Mouse (Mus musculus): Measurements from ENCODE around the gene Arhgef3. TPM values are rescaled to one million over a fixed set of nuclear protein-coding genes. Genes with fewer than 3 reads are reported as not detected.

The Arhgef3 gene
- polyA plus RNA-seq, 1 experiment from 2014 or later = 37.3 TPM

DNA sequence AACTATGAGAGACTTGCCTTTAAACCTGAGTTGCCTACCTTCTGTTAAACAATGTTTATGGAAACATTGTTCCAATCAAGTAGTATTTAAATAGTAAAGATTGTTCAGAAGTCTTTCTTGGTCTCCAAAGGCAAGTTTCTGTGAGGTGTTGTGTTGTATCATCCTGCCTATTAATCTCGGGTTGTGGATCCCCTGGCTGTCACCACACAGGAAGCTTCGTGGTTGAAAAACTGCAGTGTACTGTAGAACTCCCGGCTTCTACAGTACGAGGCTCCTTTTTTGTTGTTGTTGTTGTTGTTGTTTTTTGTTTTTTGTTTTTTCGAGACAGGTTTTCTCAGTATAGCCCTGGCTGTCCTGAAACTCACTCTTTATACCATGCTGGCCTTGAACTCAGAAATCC is 29.2 kb upstream of the Arhgef3 start:
- Histone ChIP-seq H3K9ac (replicated peaks; ENCODE audit: low read depth) (no peak overlapping the region), H3K27ac (ENCODE audit: low read length) (no peak overlapping the region), H3K4me3 (ENCODE audit: low read depth, low read length) (no peak overlapping the region), H3K9me3 (ENCODE audit: low read length) (no peaks in the 10 kb centered on the region), H3K36me3 (ENCODE audit: insufficient read depth, low read length) (no peaks in the 10 kb centered on the region), H3K27me3 (replicated peaks; ENCODE audit: insufficient read depth, low read length) (no peaks in the 10 kb centered on the region), H3K4me2 (replicated peaks; ENCODE audit: low read depth, low read length) (no peak overlapping the region), H3K4me1 (ENCODE audit: insufficient read depth, low read depth, low read length) (no peaks in the 10 kb centered on the region)
- TF ChIP-seq CTCF (IDR thresholded peaks at IDR 0.05) (no peak), EP300 (IDR thresholded peaks at IDR 0.05) (no peak)
- whole genome bisulfite sequencing = 72% methylated on average over 5 of the region's 5 CpGs
- ATAC-seq = no peak
- no peak for DNase-seq (ENCODE audit: low spot score)

DNA sequence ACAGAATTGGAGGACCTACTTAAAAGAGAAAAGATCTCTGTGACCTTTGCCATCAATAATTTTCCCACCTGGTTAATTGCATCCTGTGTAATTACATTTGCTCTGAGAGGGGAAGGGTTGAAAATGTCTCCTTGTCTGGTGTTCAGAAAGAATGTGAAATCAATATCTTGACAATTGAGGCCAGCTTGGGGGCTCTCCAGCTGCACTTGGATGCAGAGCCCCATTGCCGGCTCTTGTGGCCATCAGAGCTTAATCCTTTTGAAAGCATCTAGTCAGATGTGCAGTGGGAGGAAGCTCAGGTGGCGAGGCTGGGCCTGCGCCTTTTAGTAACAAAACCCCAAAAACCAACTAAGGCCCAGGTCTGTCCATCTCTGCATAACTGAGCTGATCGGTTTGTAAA is 28.7 kb upstream of the Arhgef3 start:
- H3K9ac ChIP-seq (replicated peaks; ENCODE audit: low read depth) = no peak overlapping the region
- H3K4me2 ChIP-seq (replicated peaks; ENCODE audit: low read depth, low read length) = no peak overlapping the region
- no peaks in the 10 kb centered on the region for H3K9me3 ChIP-seq (ENCODE audit: low read length)
- H3K36me3 ChIP-seq (ENCODE audit: insufficient read depth, low read length) = no peaks in the 10 kb centered on the region
- no peaks in the 10 kb centered on the region for H3K27me3 ChIP-seq (replicated peaks; ENCODE audit: insufficient read depth, low read length)
- H3K4me1 ChIP-seq (ENCODE audit: insufficient read depth, low read depth, low read length) = no peaks in the 10 kb centered on the region
- no peak overlapping the region for H3K4me3 ChIP-seq (ENCODE audit: low read depth, low read length)
- TF ChIP-seq CTCF (IDR thresholded peaks at IDR 0.05) = no peak
- no peak for TF ChIP-seq EP300 (IDR thresholded peaks at IDR 0.05)
- H3K27ac ChIP-seq (ENCODE audit: low read length) = no peak overlapping the region
- no peak for ATAC-seq
- DNase-seq (ENCODE audit: low spot score) = no peak
- WGBS = 82% methylated on average over 4 of the region's 4 CpGs

DNA sequence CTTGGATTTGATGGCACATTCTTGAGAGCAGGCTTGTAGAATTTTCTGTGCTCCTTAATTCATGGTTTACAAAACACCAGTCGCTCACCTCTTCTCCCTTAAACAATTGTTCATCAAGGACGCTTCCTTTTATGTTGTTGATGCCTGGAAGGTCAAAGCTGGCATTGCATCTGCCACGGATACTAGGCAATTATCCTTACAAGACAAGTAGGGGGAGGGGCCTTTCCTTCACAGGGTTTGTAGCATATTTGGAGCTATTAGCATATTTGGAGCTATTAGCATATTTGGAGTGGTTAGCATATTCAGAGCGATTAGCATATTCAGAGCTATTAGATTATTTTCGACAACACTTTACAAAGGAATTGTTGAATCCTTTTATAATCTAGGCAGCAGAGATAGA is 20.5 kb upstream of the Arhgef3 start:
- 71% methylated on average over 5 of the region's 5 CpGs for WGBS
- DNase-seq (ENCODE audit: low spot score) = no peak

GRCm38 (mm10) chr14:27096133-27096532 is 18.6 kb upstream of the Arhgef3 start:
- Histone ChIP-seq H3K36me3 (ENCODE audit: insufficient read depth, low read length) (no peaks in the 10 kb centered on the region), H3K4me2 (replicated peaks; ENCODE audit: low read depth, low read length) (no peak overlapping the region), H3K9ac (replicated peaks; ENCODE audit: low read depth) (no peak overlapping the region), H3K9me3 (ENCODE audit: low read length) (no peaks in the 10 kb centered on the region), H3K4me3 (ENCODE audit: low read depth, low read length) (no peak overlapping the region), H3K4me1 (ENCODE audit: insufficient read depth, low read depth, low read length) (no peaks in the 10 kb centered on the region), H3K27me3 (replicated peaks; ENCODE audit: insufficient read depth, low read length) (no peaks in the 10 kb centered on the region), H3K27ac (ENCODE audit: low read length) (no peak overlapping the region)
- WGBS = 70% methylated on average over 9 of the region's 9 CpGs
- ATAC-seq (peak; percentile 23; the same call in 1 of the 2 replicates), DNase-seq (ENCODE audit: low spot score) (no peak)
- no peak for TF ChIP-seq CTCF (IDR thresholded peaks at IDR 0.05)
- no peak for TF ChIP-seq EP300 (IDR thresholded peaks at IDR 0.05)

More for the DNA sequence above, 20.5 kb upstream of the Arhgef3 start:
- H3K27ac ChIP-seq (ENCODE audit: low read length) = no peak overlapping the region
- TF ChIP-seq EP300 (IDR thresholded peaks at IDR 0.05) = no peak
- TF ChIP-seq CTCF (IDR thresholded peaks at IDR 0.05) = no peak
- no peaks in the 10 kb centered on the region for H3K27me3 ChIP-seq (replicated peaks; ENCODE audit: insufficient read depth, low read length)
- ATAC-seq = no peak
- H3K4me1 ChIP-seq (ENCODE audit: insufficient read depth, low read depth, low read length) = no peaks in the 10 kb centered on the region
- no peak overlapping the region for H3K4me3 ChIP-seq (ENCODE audit: low read depth, low read length)
- no peaks in the 10 kb centered on the region for H3K36me3 ChIP-seq (ENCODE audit: insufficient read depth, low read length)
- no peak overlapping the region for H3K4me2 ChIP-seq (replicated peaks; ENCODE audit: low read depth, low read length)
- H3K9me3 ChIP-seq (ENCODE audit: low read length) = no peaks in the 10 kb centered on the region
- no peak overlapping the region for H3K9ac ChIP-seq (replicated peaks; ENCODE audit: low read depth)

DNA sequence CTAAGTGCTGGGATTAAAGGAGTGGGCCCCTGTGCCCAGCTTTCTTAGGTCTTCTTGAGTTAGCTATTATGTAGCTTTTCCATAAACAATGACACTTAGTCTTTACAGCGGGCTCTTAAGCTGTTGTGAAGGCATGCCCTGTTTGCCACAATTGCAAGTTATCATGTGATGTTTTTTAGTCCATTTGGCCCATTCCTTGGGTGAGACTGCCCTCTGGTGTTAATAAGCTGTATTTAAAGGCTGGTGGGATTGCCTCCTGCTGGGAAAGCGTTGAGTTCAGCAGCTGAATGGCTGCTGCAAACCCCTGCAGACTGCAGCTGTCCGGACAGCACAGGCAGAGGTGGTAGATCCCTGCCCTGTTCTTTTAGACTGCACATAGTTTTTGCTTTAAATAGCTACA is 17.9 kb upstream of the Arhgef3 start:
- H3K4me3 ChIP-seq (ENCODE audit: low read depth, low read length) = no peak overlapping the region
- H3K4me2 ChIP-seq (replicated peaks; ENCODE audit: low read depth, low read length) = no peak overlapping the region
- H3K27ac ChIP-seq (ENCODE audit: low read length) = no peak overlapping the region
- no peaks in the 10 kb centered on the region for H3K27me3 ChIP-seq (replicated peaks; ENCODE audit: insufficient read depth, low read length)
- no peaks in the 10 kb centered on the region for H3K36me3 ChIP-seq (ENCODE audit: insufficient read depth, low read length)
- DNase-seq (ENCODE audit: low spot score) (peak; percentile 85), ATAC-seq (peak; percentile 78)
- H3K4me1 ChIP-seq (ENCODE audit: insufficient read depth, low read depth, low read length) = no peaks in the 10 kb centered on the region
- 22% methylated on average over 3 of the region's 3 CpGs for WGBS
- no peaks in the 10 kb centered on the region for H3K9me3 ChIP-seq (ENCODE audit: low read length)
- H3K9ac ChIP-seq (replicated peaks; ENCODE audit: low read depth) = no peak overlapping the region
- peak; percentile 94 for TF ChIP-seq CTCF (IDR thresholded peaks at IDR 0.05)
- TF ChIP-seq EP300 (IDR thresholded peaks at IDR 0.05) = no peak

- Histone ChIP-seq H3K9ac (replicated peaks; ENCODE audit: low read depth) (no peak overlapping the region), H3K36me3 (ENCODE audit: insufficient read depth, low read length) (no peaks in the 10 kb centered on the region), H3K4me3 (ENCODE audit: low read depth, low read length) (no peak overlapping the region), H3K4me1 (ENCODE audit: insufficient read depth, low read depth, low read length) (no peaks in the 10 kb centered on the region), H3K27ac (ENCODE audit: low read length) (no peak overlapping the region), H3K27me3 (replicated peaks; ENCODE audit: insufficient read depth, low read length) (no peaks in the 10 kb centered on the region), H3K4me2 (replicated peaks; ENCODE audit: low read depth, low read length) (no peak overlapping the region), H3K9me3 (ENCODE audit: low read length) (no peaks in the 10 kb centered on the region)
- WGBS = 48% methylated on average over 7 of the region's 7 CpGs
- TF ChIP-seq CTCF (IDR thresholded peaks at IDR 0.05) (no peak), EP300 (IDR thresholded peaks at IDR 0.05) (no peak)
- DNase-seq (ENCODE audit: low spot score) (no peak), ATAC-seq (no peak)
Measured at GRCm38 (mm10) chr14:27101735-27102134, 13.0 kb upstream of the Arhgef3 start.

DNA sequence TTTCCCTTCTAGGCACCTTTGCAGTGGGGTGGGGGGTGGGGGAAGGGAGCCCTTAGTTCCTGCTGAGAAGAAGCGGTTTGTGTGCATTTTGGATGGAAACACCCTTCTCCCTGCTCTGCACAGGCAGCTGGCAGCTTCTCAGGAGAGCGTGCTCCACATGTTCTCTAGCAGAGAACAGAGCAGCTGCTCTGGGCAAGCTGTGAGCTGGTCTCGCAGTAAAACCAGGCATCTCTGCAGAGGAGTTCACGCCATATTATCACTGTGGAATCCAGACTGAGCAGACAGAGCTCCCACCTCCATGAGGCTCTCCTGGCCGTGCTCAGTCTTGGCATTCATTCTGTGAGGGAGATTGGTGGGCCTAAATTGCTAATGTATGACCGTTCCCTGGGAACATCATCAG is 12.0 kb upstream of the Arhgef3 start:
- WGBS = 76% methylated on average over 6 of the region's 6 CpGs
- ATAC-seq = no peak
- no peaks in the 10 kb centered on the region for H3K27me3 ChIP-seq (replicated peaks; ENCODE audit: insufficient read depth, low read length)

More for the DNA sequence above, 12.0 kb upstream of the Arhgef3 start:
- TF ChIP-seq CTCF (IDR thresholded peaks at IDR 0.05) (no peak), EP300 (IDR thresholded peaks at IDR 0.05) (no peak)
- no peak overlapping the region for H3K4me3 ChIP-seq (ENCODE audit: low read depth, low read length)
- H3K9me3 ChIP-seq (ENCODE audit: low read length) = no peaks in the 10 kb centered on the region
- H3K36me3 ChIP-seq (ENCODE audit: insufficient read depth, low read length) = no peaks in the 10 kb centered on the region
- H3K4me2 ChIP-seq (replicated peaks; ENCODE audit: low read depth, low read length) = no peak overlapping the region
- no peak for DNase-seq (ENCODE audit: low spot score)
- H3K27ac ChIP-seq (ENCODE audit: low read length) = no peak overlapping the region
- H3K4me1 ChIP-seq (ENCODE audit: insufficient read depth, low read depth, low read length) = no peaks in the 10 kb centered on the region
- no peak overlapping the region for H3K9ac ChIP-seq (replicated peaks; ENCODE audit: low read depth)

All from lung, postnatal 0 days (tissue).